24 mouse cellular contexts compared by ENCODE assay signal in genomic region chr4:135752106-135752778, GRCm38 (mm10). TPM values are rescaled to one million over a fixed set of nuclear protein-coding genes. Genes with fewer than 3 reads are reported as not detected.
A peak's percentile ranks its signal among the peaks of the same experiment; 100 is the strongest.
DNase-seq lines count a peak whose midpoint lies in the region; ATAC-seq lines count a peak whose summit lies in the region.
"Had no signal": no experiment of that assay in that cellular context is flagged by ENCODE, and none has a peak within 500 bp of the region (broad histone marks: within the 10 kb centered on the region; RNA-seq: fewer than 3 reads in every experiment).

No protein-coding gene starts in this region.

- H3K9ac ChIP-seq in liver, embryonic 15.5 days: no peak overlapping the region
- H3K9ac ChIP-seq in liver, embryonic 12.5 days: no peak overlapping the region
- no peak overlapping the region for H3K9ac ChIP-seq in intestine, embryonic 14.5 days (ENCODE audit: low read length)
- H3K9ac ChIP-seq in liver, embryonic 16.5 days (ENCODE audit: low read depth, low read length): no peak overlapping the region
- H3K9ac ChIP-seq: embryonic facial prominence, embryonic 12.5 days; forebrain, embryonic 12.5 days; forebrain, postnatal 0 days; heart, embryonic 12.5 days had no signal

- peak overlapping the region; percentile 71 for H3K27ac ChIP-seq in liver, embryonic 15.5 days (replicated peaks)
- no peak overlapping the region for H3K27ac ChIP-seq in liver, embryonic 12.5 days
- peak overlapping the region; percentile 66 for H3K27ac ChIP-seq in intestine, embryonic 14.5 days (ENCODE audit: low read depth)
- peak overlapping the region; percentile 65 for H3K27ac ChIP-seq in liver, embryonic 16.5 days (ENCODE audit: low read length)
- no peak overlapping the region for H3K27ac ChIP-seq in midbrain, embryonic 10.5 days (replicated peaks)
- H3K27ac ChIP-seq: embryonic facial prominence, embryonic 12.5 days; forebrain, embryonic 12.5 days; hindbrain, embryonic 10.5 days had no signal

- H3K9me3 ChIP-seq in liver, embryonic 15.5 days (replicated peaks): no peaks in the 10 kb centered on the region
- H3K9me3 ChIP-seq in liver, embryonic 12.5 days (replicated peaks): 0 out of 2 replicates have a peak, but pooled peaks cover 5% of the 10 kb centered on the region
- peaks cover 6% of the 10 kb centered on the region; the same call in 1 of the 2 replicates for H3K9me3 ChIP-seq in intestine, embryonic 14.5 days (ENCODE audit: control insufficient read depth, low read length)
- H3K9me3 ChIP-seq in liver, embryonic 16.5 days (replicated peaks; ENCODE audit: control insufficient read depth, low read length): no peaks in the 10 kb centered on the region
- H3K9me3 ChIP-seq in midbrain, embryonic 10.5 days (replicated peaks): peaks cover 10% of the 10 kb centered on the region

- ATAC-seq in liver, embryonic 15.5 days (ENCODE audit: insufficient read depth): peak; percentile 22; the same call in 1 of the 2 replicates
- ATAC-seq in liver, embryonic 12.5 days: no peak
- peak; percentile 65 for ATAC-seq in intestine, embryonic 14.5 days (replicated peaks; ENCODE audit: low FRiP score, low TSS enrichment, low read depth)
- peak; percentile 32; the same call in 1 of the 2 replicates for ATAC-seq in liver, embryonic 16.5 days (ENCODE audit: low read depth)
- ATAC-seq: activated CD4-positive, CD25-positive, alpha-beta regulatory T cell, adult 4 months; forebrain, postnatal 0 days; Patski had no signal

- no peaks in the 10 kb centered on the region for H3K36me3 ChIP-seq in liver, embryonic 15.5 days (replicated peaks)
- 0 out of 2 replicates have a peak, but pooled peaks cover 2% of the 10 kb centered on the region for H3K36me3 ChIP-seq in liver, embryonic 12.5 days
- H3K36me3 ChIP-seq in intestine, embryonic 14.5 days (ENCODE audit: control insufficient read depth, insufficient read depth, low read length): no peaks in the 10 kb centered on the region
- no peaks in the 10 kb centered on the region for H3K36me3 ChIP-seq in liver, embryonic 16.5 days (ENCODE audit: control insufficient read depth, insufficient read depth)
- H3K36me3 ChIP-seq in midbrain, embryonic 10.5 days: no peaks in the 10 kb centered on the region
- H3K36me3 ChIP-seq: embryonic facial prominence, embryonic 12.5 days; forebrain, embryonic 12.5 days; heart, embryonic 12.5 days; hindbrain, embryonic 10.5 days had no signal

- H3K4me2 ChIP-seq in liver, embryonic 15.5 days: no peak overlapping the region
- H3K4me2 ChIP-seq in liver, embryonic 12.5 days: no peak overlapping the region
- no peak overlapping the region for H3K4me2 ChIP-seq in intestine, embryonic 14.5 days (ENCODE audit: low read length)
- H3K4me2 ChIP-seq in liver, embryonic 16.5 days (ENCODE audit: low read depth, low read length): no peak overlapping the region
- H3K4me2 ChIP-seq: embryonic facial prominence, embryonic 12.5 days; forebrain, embryonic 12.5 days; heart, embryonic 12.5 days had no signal

- no peak for DNase-seq in intestine, embryonic 14.5 days (ENCODE audit: low spot score)
- no peak for DNase-seq in thymus, postnatal 0 days (ENCODE audit: low spot score)
- DNase-seq in layer of hippocampus, postnatal 10 days (ENCODE audit: low spot score in 2 of 2): no peak
- DNase-seq in midbrain, embryonic 10.5 days (ENCODE audit: low spot score): no peak
- DNase-seq: adrenal gland, postnatal 14 days; cerebellum, adult 11-12 months; cerebellum, adult 9-10 months; cerebellum, postnatal 25 days; forebrain, postnatal 0 days; gastrocnemius, postnatal 14 days had no signal

- peaks cover 6% of the 10 kb centered on the region for H3K4me1 ChIP-seq in liver, embryonic 15.5 days (replicated peaks)
- H3K4me1 ChIP-seq in liver, embryonic 12.5 days: peaks cover 9% of the 10 kb centered on the region
- H3K4me1 ChIP-seq in intestine, embryonic 14.5 days (replicated peaks; ENCODE audit: control insufficient read depth, insufficient read depth, low read length): no peaks in the 10 kb centered on the region
- H3K4me1 ChIP-seq in liver, embryonic 16.5 days (ENCODE audit: control insufficient read depth, low read depth, low read length): peaks cover 6% of the 10 kb centered on the region
- no peaks in the 10 kb centered on the region for H3K4me1 ChIP-seq in midbrain, embryonic 10.5 days
- H3K4me1 ChIP-seq: embryonic facial prominence, embryonic 12.5 days; forebrain, embryonic 12.5 days; heart, embryonic 12.5 days had no signal

- H3K27me3 ChIP-seq in liver, embryonic 15.5 days: no peaks in the 10 kb centered on the region
- no peaks in the 10 kb centered on the region for H3K27me3 ChIP-seq in liver, embryonic 12.5 days (replicated peaks)
- H3K27me3 ChIP-seq in intestine, embryonic 14.5 days (replicated peaks; ENCODE audit: control insufficient read depth, insufficient read depth, low read length): no peaks in the 10 kb centered on the region
- H3K27me3 ChIP-seq in liver, embryonic 16.5 days (ENCODE audit: control insufficient read depth, insufficient read depth, low read depth, low read length): no peaks in the 10 kb centered on the region
- H3K27me3 ChIP-seq in midbrain, embryonic 10.5 days (ENCODE audit: low read depth, poor library complexity, severe bottlenecking): no peaks in the 10 kb centered on the region
- H3K27me3 ChIP-seq: embryonic facial prominence, embryonic 12.5 days; forebrain, embryonic 12.5 days; heart, embryonic 12.5 days; Patski had no signal

- H3K4me3 ChIP-seq in liver, embryonic 15.5 days (replicated peaks): no peak overlapping the region
- H3K4me3 ChIP-seq in liver, embryonic 12.5 days: no peak overlapping the region
- H3K4me3 ChIP-seq in intestine, embryonic 14.5 days (ENCODE audit: low read depth, low read length): no peak overlapping the region
- H3K4me3 ChIP-seq in liver, embryonic 16.5 days (ENCODE audit: low read depth, low read length): no peak overlapping the region
- H3K4me3 ChIP-seq in midbrain, embryonic 10.5 days: no peak overlapping the region
- H3K4me3 ChIP-seq: embryonic facial prominence, embryonic 12.5 days; forebrain, embryonic 12.5 days; heart, embryonic 12.5 days; hindbrain, embryonic 10.5 days had no signal

- 46% methylated on average over 7 of the region's 7 CpGs for WGBS in liver, embryonic 15.5 days (ENCODE audit: insufficient replicate concordance)
- WGBS in liver, embryonic 12.5 days (ENCODE audit: insufficient replicate concordance): 50% methylated on average over 7 of the region's 7 CpGs
- WGBS in intestine, embryonic 14.5 days: 61% methylated on average over 7 of the region's 7 CpGs
- 45% methylated on average over 7 of the region's 7 CpGs for WGBS in liver, embryonic 16.5 days (ENCODE audit: insufficient replicate concordance)
- WGBS in midbrain, embryonic 10.5 days: 83% methylated on average over 7 of the region's 7 CpGs

RNA-seq across cellular contexts. Expression of gene Myom3, which starts 7.3 kb away (rescaled TPM):
- polyA plus RNA-seq in liver, embryonic 15.5 days (2015; fragmentation: Nextera tagmentation; extraction: Ambion mirVana): 0.36 and 0.63 TPM in 2 replicates
- polyA plus RNA-seq in liver, embryonic 12.5 days (2016; fragmentation: Nextera tagmentation; extraction: Ambion mirVana): 0.11 and 0.18 TPM in 2 replicates
- 0.51 and 0.65 TPM in 2 replicates for polyA plus RNA-seq in intestine, embryonic 14.5 days (2014; fragmentation: Nextera tagmentation; extraction: Ambion mirVana)
- 0.35 and 0.72 TPM in 2 replicates for polyA plus RNA-seq in liver, embryonic 16.5 days (2015; fragmentation: Nextera tagmentation; extraction: Ambion mirVana)
- polyA plus RNA-seq in thymus, postnatal 0 days (2015; fragmentation: Nextera tagmentation; extraction: Ambion mirVana): 0.10 and 0.21 TPM in 2 replicates
- 1 to 10 TPM; 2.0 to 2.4 TPM for total RNA-seq in layer of hippocampus, postnatal 10 days (2021)
- 0.12 and 0.20 TPM in 2 replicates for polyA plus RNA-seq in midbrain, embryonic 10.5 days (2016; fragmentation: Nextera tagmentation; extraction: Ambion mirVana)
- total RNA-seq: granulocyte monocyte progenitor cell, adult 5-6 weeks had no signal
- polyA plus RNA-seq: activated CD4-positive, CD25-positive, alpha-beta regulatory T cell, adult 4 months; hindbrain, embryonic 10.5 days had no signal

RNA-seq across cellular contexts. Expression of gene Il22ra1, which starts 24.3 kb away (rescaled TPM):
- 0.55 and 0.56 TPM in 2 replicates for polyA plus RNA-seq in liver, embryonic 15.5 days (2015; fragmentation: Nextera tagmentation; extraction: Ambion mirVana)
- 0.19 and 0.37 TPM in 2 replicates for polyA plus RNA-seq in liver, embryonic 12.5 days (2016; fragmentation: Nextera tagmentation; extraction: Ambion mirVana)
- polyA plus RNA-seq in intestine, embryonic 14.5 days (2014; fragmentation: Nextera tagmentation; extraction: Ambion mirVana): 2.5 and 3.8 TPM in 2 replicates
- polyA plus RNA-seq in liver, embryonic 16.5 days (2015; fragmentation: Nextera tagmentation; extraction: Ambion mirVana): 0.34 and 0.50 TPM in 2 replicates
- polyA plus RNA-seq in thymus, postnatal 0 days (2015; fragmentation: Nextera tagmentation; extraction: Ambion mirVana): not detected in 2 replicates
- under 1 TPM; 0.13 to 0.18 TPM for total RNA-seq in layer of hippocampus, postnatal 10 days (2021)
- polyA plus RNA-seq in midbrain, embryonic 10.5 days (2016; fragmentation: Nextera tagmentation; extraction: Ambion mirVana): not detected in 2 replicates
- total RNA-seq: CH12.LX; gastrocnemius, adult 18-20 months; granulocyte monocyte progenitor cell, adult 5-6 weeks had no signal
- polyA plus RNA-seq: activated CD4-positive, CD25-positive, alpha-beta regulatory T cell, adult 4 months; cortical plate, adult 2 months; embryonic facial prominence, embryonic 12.5 days; forebrain, embryonic 12.5 days; forebrain, postnatal 0 days; heart, embryonic 12.5 days; heart, embryonic 16.5 days; hindbrain, embryonic 10.5 days; Patski had no signal

Comparison
In these comparisons a context has a peak if more than half of its experiments do, and no peak if none do; other contexts are left out.
1. H3K27ac ChIP-seq: peak in liver, embryonic 15.5 days (single experiment), intestine, embryonic 14.5 days (single experiment) and liver, embryonic 16.5 days (single experiment); none in liver, embryonic 12.5 days (single experiment) and midbrain, embryonic 10.5 days (single experiment).